Mouse (Mus musculus): ENCODE measurements around the gene Gas7.
A peak's percentile ranks its signal among the peaks of the same experiment; 100 is the strongest.

Gene Gas7

GRCm38 (mm10) chr11:67454874-67455526, at the start of gene Gas7:
Gene Gas7 (plus strand): TSS chr11:67455437.
- DNase-seq (ENCODE audit: low spot score in 2 of 2): peak in 1 of 2 experiments; percentile 27

GRCm38 (mm10) chr11:67414346-67414940, 40.8 kb upstream of the Gas7 start:
- DNase-seq (ENCODE audit: low spot score in 2 of 2): peak; percentile 9 to 20

GRCm38 (mm10) chr11:67423575-67423974, 31.7 kb upstream of the Gas7 start:
- no peak for DNase-seq (ENCODE audit: low spot score in 2 of 2)

GRCm38 (mm10) chr11:67428196-67428595, 27.0 kb upstream of the Gas7 start:
- DNase-seq (ENCODE audit: low spot score in 2 of 2): no peak

- no peak for DNase-seq (ENCODE audit: low spot score in 2 of 2)
Measured at GRCm38 (mm10) chr11:67429836-67430235, 25.4 kb upstream of the Gas7 start.

GRCm38 (mm10) chr11:67431116-67431645, 24.1 kb upstream of the Gas7 start:
- no peak for DNase-seq (ENCODE audit: low spot score in 2 of 2)

- DNase-seq (ENCODE audit: low spot score in 2 of 2): no peak
Measured at GRCm38 (mm10) chr11:67431864-67432263, 23.4 kb upstream of the Gas7 start.

GRCm38 (mm10) chr11:67433763-67434162, 21.5 kb upstream of the Gas7 start:
- no peak for DNase-seq (ENCODE audit: low spot score in 2 of 2)

GRCm38 (mm10) chr11:67438746-67439145, 16.5 kb upstream of the Gas7 start:
- no peak for DNase-seq (ENCODE audit: low spot score in 2 of 2)

GRCm38 (mm10) chr11:67445058-67445825, 10.0 kb upstream of the Gas7 start:
- no peak for DNase-seq (ENCODE audit: low spot score in 2 of 2)

GRCm38 (mm10) chr11:67451525-67451924, 3.7 kb upstream of the Gas7 start:
- DNase-seq (ENCODE audit: low spot score in 2 of 2): no peak

- DNase-seq (ENCODE audit: low spot score in 2 of 2): no peak
Measured at GRCm38 (mm10) chr11:67455527-67455981, 317 bp downstream of the Gas7 start.

- no peak for DNase-seq (ENCODE audit: low spot score in 2 of 2)
Measured at GRCm38 (mm10) chr11:67456029-67456428, 792 bp downstream of the Gas7 start.

- no peak for DNase-seq (ENCODE audit: low spot score in 2 of 2)
Measured at GRCm38 (mm10) chr11:67458171-67458570, 2.9 kb downstream of the Gas7 start.

- no peak for DNase-seq (ENCODE audit: low spot score in 2 of 2)
Measured at GRCm38 (mm10) chr11:67467132-67467531, 11.9 kb downstream of the Gas7 start.

- DNase-seq (ENCODE audit: low spot score in 2 of 2): no peak
Measured at GRCm38 (mm10) chr11:67468846-67469245, 13.6 kb downstream of the Gas7 start.

- no peak for DNase-seq (ENCODE audit: low spot score in 2 of 2)
Measured at GRCm38 (mm10) chr11:67474590-67474989, 19.4 kb downstream of the Gas7 start.

GRCm38 (mm10) chr11:67479534-67479933, 24.3 kb downstream of the Gas7 start:
- no peak for DNase-seq (ENCODE audit: low spot score in 2 of 2)

- DNase-seq (ENCODE audit: low spot score in 2 of 2): no peak
Measured at GRCm38 (mm10) chr11:67480204-67480956, 25.1 kb downstream of the Gas7 start.

GRCm38 (mm10) chr11:67481691-67482090, 26.5 kb downstream of the Gas7 start:
- DNase-seq (ENCODE audit: low spot score in 2 of 2): no peak

GRCm38 (mm10) chr11:67482217-67482760, 27.1 kb downstream of the Gas7 start:
- peak; percentile 22 to 27 for DNase-seq (ENCODE audit: low spot score in 2 of 2)

All from frontal cortex, postnatal 14 days (tissue).